Mouse (Mus musculus) thymus, adult 2 months (tissue): Measurements from ENCODE around the gene Rtn4rl1. TPM values are rescaled to one million over a fixed set of nuclear protein-coding genes. Genes with fewer than 3 reads are reported as not detected.
A peak's percentile ranks its signal among the peaks of the same experiment; 100 is the strongest.

Experiments
- DNase-seq: peaks from one replicate; pipeline ENCODE4 v3.0.0; 2021
- H3K27ac ChIP-seq: fragments of 200-500 bp; 2 replicates; pipeline ENCODE4 v1.5.1; 2012; ENCODE audit warnings: low read length, control low read depth; ENCODE audit not compliant: control insufficient read depth, insufficient read depth
- H3K27me3 ChIP-seq: fragments of 200-500 bp; 2 replicates; pipeline ENCODE4 v1.6.1; 2012; ENCODE audit warnings: mild to moderate bottlenecking, low read length, moderate library complexity, mixed read lengths; ENCODE audit not compliant: control insufficient read depth, insufficient read depth
- H3K36me3 ChIP-seq: fragments of 200-500 bp; 2 replicates; pipeline ENCODE4 v1.6.1; 2012; ENCODE audit warnings: mild to moderate bottlenecking, low read length, moderate library complexity; ENCODE audit not compliant: control insufficient read depth, insufficient read depth
- H3K4me1 ChIP-seq: fragments of 200-500 bp; replicated peaks from 2 replicates; pipeline ENCODE4 v1.6.1; 2012; ENCODE audit warnings: low read length; ENCODE audit not compliant: control insufficient read depth, insufficient read depth
- H3K4me3 ChIP-seq: fragments of 200-500 bp; 2 replicates; pipeline ENCODE4 v1.5.1; 2012; ENCODE audit warnings: mild to moderate bottlenecking, low read length, control low read depth, moderate library complexity; ENCODE audit not compliant: control insufficient read depth, insufficient read depth
- CTCF ChIP-seq: fragments of 200-500 bp; IDR thresholded peaks from 2 replicates; pipeline ENCODE4 v1.5.1; 2012; ENCODE audit warnings: mild to moderate bottlenecking, control low read depth, low read length, moderate library complexity, borderline replicate concordance; ENCODE audit not compliant: control insufficient read depth, poor library complexity, insufficient read depth; ENCODE audit errors: extremely low read depth
- POLR2A ChIP-seq: fragments of 200-500 bp; IDR thresholded peaks from 2 replicates; pipeline ENCODE4 v1.6.1; 2012; ENCODE audit warnings: mild to moderate bottlenecking, low read length, control low read depth, moderate library complexity; ENCODE audit not compliant: control insufficient read depth, poor library complexity, insufficient read depth; ENCODE audit errors: extremely low read depth
- WGBS: fragments of 180-500 bp; shearing (Covaris S2); methylation state at CpG from one replicate; pipeline ENCODE4 v1.1.7; 2018; 5-methylcytosine and 5-hydroxymethylcytosine counted together
- polyA plus RNA-seq: library from polyadenylated mRNA; depleted of rRNA; stranded (reverse); fragments of >200 nt; gene quantifications from 2 replicates; pipeline ENCODE4 v1.2.3, GENCODE M21; 2012

Rtn4rl1 gene
- polyA plus RNA-seq, 1 experiment: 15.3 TPM

DNA sequence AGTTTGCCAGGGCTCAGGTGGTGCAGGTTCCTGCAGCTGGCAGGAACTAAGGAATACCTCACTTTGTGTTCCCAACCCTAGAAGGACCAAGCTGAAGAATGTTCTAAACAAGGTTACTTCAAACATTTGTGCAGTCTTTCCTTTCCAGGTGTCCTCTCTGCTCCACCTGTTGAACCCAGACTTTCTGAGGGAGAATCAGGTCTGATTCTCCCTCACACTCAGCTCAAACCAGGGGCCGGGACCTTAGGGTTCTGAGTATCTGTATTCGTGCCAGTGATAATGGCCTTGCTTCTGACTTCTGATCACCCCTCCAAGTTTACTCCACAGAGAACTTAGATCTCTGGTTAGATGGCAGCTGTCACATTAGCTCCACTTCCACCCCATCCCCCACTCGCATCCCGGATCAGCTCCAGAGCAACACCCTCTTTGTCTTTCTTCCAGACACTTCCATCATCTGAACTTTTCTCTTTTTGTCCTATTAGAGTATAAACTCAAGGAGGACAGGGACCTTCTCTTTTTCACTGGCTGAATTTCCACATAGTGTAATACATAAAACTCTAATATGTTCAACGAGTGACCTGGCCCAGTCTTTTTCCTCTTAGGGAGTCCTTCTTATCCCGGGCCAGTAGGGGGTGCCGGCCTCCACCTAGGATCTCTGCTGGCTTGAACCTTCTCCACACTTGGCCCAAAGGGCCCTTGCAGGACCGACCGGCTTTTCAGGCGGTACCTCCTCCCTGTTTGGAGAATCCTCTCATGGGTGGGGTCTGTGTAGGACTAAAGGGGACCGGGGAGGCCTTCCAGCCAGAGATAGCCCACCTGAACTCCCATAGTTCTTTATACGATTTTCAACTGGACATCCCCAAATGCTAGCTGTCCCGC lies 1.0 kb upstream of the Rtn4rl1 start:
- Histone ChIP-seq H3K4me1 (peaks cover 36% of the 10 kb centered on the region), H3K27me3 (no peaks in the 10 kb centered on the region), H3K27ac (no peak overlapping the region), H3K36me3 (no peaks in the 10 kb centered on the region), H3K4me3 (no peak overlapping the region)
- 0 out of 2 replicates have a peak, but pooled peaks have one; percentile 64 for TF ChIP-seq CTCF
- no peak for TF ChIP-seq POLR2A
- 31% methylated on average over 13 of the region's 13 CpGs for WGBS
- peak; percentile 74 for DNase-seq

DNA sequence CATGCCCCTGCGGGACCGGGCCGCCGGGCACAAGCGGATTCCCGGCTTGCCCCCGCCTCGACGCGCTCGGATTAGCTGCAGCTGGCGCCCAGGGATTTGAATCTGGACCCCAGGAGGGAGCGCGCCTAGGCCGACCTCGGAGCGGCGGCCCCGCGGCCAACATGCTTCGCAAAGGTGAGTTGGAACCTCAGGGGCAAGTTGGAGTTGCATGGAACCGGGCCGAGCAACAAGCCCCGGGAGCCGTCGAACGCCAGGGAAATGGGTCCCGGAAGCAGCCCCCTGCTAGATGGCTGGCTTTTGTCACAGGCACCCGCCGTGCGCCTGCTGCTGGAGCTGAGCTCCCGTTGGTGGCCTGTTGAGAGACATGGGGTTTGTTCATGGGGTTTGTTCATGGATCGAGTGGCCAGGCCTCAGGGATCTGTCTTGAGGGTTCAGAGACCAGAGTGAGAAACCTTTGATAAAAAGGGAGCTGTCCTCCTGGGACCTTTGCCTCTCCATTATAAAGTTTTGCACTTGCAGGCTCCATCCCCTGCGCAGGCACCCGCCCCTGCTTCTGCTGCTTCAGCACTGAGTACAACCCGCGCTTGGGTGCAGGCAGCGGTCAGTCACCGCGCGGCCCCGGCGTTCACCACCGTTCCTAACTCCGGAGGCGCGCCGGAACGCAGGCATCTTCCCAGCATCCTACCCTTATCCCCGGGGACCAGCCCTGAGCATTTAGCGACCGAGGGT lies 702 bp downstream of the Rtn4rl1 start:
- WGBS: 2% methylated on average over 52 of the region's 52 CpGs
- TF ChIP-seq POLR2A (no peak), CTCF (no peak)
- peak overlapping the region; percentile 63 for H3K4me3 ChIP-seq
- H3K36me3 ChIP-seq: no peaks in the 10 kb centered on the region
- H3K27ac ChIP-seq: no peak overlapping the region
- peak; percentile 54 for DNase-seq
- H3K27me3 ChIP-seq: no peaks in the 10 kb centered on the region
- peaks cover 35% of the 10 kb centered on the region for H3K4me1 ChIP-seq

DNA sequence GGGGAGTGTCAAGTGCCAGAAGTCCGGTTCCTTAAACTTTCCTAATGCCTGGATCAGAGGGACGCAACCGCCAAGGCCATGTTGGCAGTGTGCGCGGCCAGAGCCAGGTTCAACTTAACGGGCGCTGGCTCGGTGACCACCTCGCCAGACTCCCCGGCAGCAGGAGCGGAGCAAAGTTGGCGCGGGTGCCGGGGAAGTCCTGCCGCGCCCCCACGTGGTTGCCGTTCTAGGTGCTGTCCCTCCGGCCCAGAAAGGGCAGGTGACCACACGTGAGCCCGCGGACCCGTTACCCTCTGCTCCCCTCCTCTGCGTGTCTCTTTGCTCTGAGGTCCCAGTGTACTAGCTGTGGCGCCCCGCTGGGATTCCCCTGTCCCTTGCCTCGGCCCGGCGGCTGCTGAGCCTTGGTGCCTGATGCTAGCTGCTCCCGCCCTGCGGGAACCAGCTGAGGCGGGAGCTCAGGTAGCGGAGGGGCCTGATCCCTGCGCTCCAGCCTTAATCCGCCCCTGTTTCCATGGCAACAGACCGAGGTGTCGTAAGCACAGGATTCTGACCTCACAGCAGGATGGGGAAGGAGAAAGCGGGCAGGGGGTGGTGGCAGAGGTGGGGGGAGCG lies 1.4 kb downstream of the Rtn4rl1 start:
- H3K27ac ChIP-seq: no peak overlapping the region
- H3K4me3 ChIP-seq: peak overlapping the region; percentile 63
- H3K4me1 ChIP-seq: peaks cover 29% of the 10 kb centered on the region
- TF ChIP-seq POLR2A: no peak
- TF ChIP-seq CTCF: peak; percentile 55; the same call in 1 of the 2 replicates
- no peaks in the 10 kb centered on the region for H3K36me3 ChIP-seq
- H3K27me3 ChIP-seq: no peaks in the 10 kb centered on the region
- WGBS: 2% methylated on average over 39 of the region's 39 CpGs
- peak; percentile 51 for DNase-seq

DNA sequence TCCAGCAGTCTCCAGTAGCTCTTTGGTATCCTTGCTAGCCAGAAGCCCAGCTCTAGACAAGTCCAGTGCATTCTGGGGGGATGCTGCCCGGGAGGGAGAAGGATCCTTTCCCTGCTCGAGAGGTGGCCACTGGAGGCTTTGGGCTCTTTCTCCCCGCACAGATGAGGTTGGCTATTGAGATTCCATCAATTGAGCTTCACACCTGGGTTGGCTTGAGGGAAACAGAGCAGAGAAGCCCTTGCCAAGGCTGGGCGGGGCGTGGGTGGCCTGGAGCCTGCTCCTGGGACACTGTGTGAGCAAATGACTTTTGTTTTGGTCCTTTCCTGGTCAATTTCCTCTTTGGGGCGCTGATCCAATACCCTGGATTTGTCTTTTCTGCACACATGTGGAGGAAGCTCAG lies 2.5 kb downstream of the Rtn4rl1 start:
- no peak for TF ChIP-seq CTCF
- no peak for TF ChIP-seq POLR2A
- no peak overlapping the region for H3K27ac ChIP-seq
- WGBS: 76% methylated on average over 6 of the region's 6 CpGs
- DNase-seq: no peak
- H3K36me3 ChIP-seq: no peaks in the 10 kb centered on the region
- H3K4me3 ChIP-seq: no peak overlapping the region
- H3K27me3 ChIP-seq: no peaks in the 10 kb centered on the region
- H3K4me1 ChIP-seq: peaks cover 24% of the 10 kb centered on the region

DNA sequence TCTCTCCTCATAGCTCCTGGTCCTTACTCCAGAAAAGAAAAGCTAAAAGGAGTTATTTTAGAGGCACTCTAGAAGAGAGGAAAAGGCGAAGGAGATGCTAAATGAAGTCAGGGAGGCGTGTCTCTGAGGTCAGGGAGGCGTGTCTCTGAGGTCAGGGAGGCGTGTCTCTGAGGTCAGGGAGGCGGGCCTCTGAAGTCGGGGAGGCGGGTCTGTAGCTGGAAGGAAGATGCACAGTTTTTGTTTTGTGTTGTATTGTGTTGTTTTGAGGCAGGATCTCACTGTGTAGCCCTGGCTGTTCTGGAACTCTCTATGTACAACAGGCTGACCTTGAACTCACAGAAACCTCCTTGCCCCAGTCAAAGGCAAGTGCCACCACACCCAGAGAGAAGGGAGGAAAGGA lies 4.4 kb downstream of the Rtn4rl1 start:
- peaks cover 29% of the 10 kb centered on the region for H3K4me1 ChIP-seq
- no peak overlapping the region for H3K27ac ChIP-seq
- H3K4me3 ChIP-seq: no peak overlapping the region
- no peaks in the 10 kb centered on the region for H3K36me3 ChIP-seq
- WGBS: 67% methylated on average over 7 of the region's 7 CpGs
- no peak for TF ChIP-seq CTCF
- no peak for TF ChIP-seq POLR2A
- no peaks in the 10 kb centered on the region for H3K27me3 ChIP-seq
- no peak for DNase-seq

DNA sequence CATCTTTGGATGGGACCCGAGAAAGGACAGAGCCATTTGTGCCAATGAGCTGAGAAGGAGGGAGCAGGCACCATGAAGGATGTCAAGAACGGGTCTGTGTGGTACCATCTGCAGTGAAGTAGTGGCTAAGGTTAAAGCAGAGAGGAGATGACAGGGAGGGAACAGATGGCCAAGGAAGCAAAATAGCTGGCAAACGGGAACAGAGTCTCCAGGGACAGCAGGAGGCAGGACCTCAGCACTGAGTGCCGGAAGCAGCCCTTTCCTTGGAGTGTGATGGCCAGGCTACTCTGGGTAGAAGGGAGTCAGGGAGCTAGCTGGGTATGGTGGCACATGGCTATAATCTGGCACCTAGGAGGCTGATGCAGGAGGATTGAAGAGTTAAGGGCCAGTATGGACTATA lies 5.2 kb downstream of the Rtn4rl1 start:
- Histone ChIP-seq H3K27ac (no peak overlapping the region), H3K36me3 (no peaks in the 10 kb centered on the region), H3K4me1 (peaks cover 34% of the 10 kb centered on the region), H3K27me3 (no peaks in the 10 kb centered on the region), H3K4me3 (no peak overlapping the region)
- 94% methylated on average over 4 of the region's 4 CpGs for WGBS
- no peak for DNase-seq
- TF ChIP-seq CTCF (no peak), POLR2A (no peak)
